Mouse (Mus musculus) adrenal gland, adult (tissue): ENCODE data around the gene Pgr.
A peak's percentile ranks its signal among the peaks of the same experiment; 100 is the strongest.

Source experiments
- DNase-seq, 2 experiments: peaks; one replicate each; pipeline ENCODE4 v3.0.0; 2022 to 2023; ENCODE audit warnings: low spot score in 1 of 2; ENCODE audit not compliant: inconsistent age in 2 of 2

Pgr gene

GRCm38 (mm10) chr9:8899616-8900202 is at the start of gene Pgr:
Gene Pgr, plus strand, starts transcription at chr9:8899833.
- DNase-seq = peak in 1 of 2 experiments; percentile 59

GRCm38 (mm10) chr9:8857455-8857854 is 42.2 kb upstream of the Pgr start:
- no peak for DNase-seq

GRCm38 (mm10) chr9:8868511-8868910 is 31.1 kb upstream of the Pgr start:
- DNase-seq = peak in 1 of 2 experiments; percentile 33

DNA sequence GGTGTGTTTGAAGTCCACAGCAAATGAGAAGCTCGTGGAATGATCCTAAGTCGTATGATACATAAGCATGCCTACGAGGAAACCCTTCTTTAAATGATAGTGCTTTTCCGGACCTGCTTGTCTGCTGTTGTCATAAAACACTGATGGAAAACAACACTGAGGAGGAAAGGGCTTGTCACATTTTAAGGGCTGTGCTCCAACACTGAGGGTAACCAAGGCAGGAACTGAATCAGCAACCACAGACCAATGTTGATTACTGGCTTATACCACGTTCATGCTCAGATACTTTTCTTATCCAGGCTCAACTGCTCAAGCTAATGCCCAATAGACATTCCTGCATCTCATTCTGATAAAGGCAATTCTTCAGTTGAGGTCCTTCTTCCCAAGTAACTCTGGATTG is 4.4 kb upstream of the Pgr start:
- DNase-seq = no peak

DNA sequence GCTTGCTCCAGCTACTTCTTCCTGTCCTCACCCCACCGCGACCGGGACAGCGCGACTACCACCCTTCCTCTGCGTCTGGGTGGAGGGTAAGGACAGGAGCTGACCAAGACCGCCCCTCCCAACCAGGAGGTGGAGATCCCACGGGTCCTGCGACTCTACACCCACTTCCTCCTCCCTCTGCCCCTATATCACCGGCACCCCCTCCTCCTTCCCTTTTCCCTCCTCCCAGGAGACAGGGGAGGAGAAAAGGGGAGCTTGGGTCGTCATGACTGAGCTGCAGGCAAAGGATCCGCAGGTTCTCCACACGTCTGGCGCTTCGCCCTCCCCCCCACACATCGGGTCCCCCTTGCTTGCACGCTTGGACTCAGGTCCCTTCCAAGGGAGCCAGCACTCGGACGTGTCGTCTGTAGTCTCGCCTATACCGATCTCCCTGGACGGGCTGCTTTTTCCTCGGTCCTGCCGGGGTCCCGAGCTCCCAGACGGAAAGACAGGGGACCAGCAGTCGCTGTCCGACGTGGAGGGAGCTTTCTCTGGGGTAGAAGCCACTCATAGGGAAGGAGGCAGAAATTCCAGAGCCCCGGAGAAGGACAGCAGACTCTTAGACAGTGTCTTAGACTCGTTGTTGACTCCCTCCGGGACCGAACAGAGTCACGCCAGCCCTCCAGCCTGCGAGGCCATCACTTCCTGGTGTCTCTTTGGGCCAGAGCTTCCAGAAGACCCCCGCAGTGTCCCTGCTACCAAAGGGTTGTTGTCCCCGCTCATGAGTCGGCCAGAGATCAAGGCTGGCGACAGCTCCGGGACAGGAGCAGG is 775 bp downstream of the Pgr start:
- DNase-seq = peak; percentile 9 to 64

DNA sequence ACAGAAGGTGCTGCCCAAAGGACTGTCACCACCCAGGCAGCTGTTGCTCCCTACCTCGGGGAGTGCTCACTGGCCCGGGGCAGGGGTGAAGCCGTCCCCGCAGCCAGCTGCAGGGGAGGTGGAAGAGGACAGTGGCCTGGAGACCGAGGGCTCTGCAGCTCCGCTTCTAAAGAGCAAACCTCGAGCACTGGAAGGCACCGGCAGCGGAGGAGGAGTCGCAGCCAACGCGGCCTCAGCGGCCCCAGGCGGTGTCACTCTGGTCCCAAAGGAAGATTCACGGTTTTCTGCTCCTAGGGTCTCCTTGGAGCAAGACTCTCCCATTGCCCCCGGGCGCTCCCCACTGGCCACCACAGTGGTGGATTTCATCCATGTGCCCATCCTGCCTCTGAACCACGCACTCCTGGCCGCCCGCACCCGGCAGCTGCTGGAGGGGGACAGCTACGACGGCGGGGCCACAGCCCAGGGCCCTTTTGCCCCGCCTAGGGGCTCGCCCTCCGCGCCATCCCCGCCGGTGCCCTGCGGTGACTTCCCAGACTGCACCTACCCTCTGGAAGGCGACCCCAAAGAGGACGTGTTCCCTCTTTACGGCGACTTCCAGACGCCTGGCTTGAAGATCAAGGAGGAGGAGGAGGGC is 1.5 kb downstream of the Pgr start:
- peak; percentile 14 to 73 for DNase-seq

DNA sequence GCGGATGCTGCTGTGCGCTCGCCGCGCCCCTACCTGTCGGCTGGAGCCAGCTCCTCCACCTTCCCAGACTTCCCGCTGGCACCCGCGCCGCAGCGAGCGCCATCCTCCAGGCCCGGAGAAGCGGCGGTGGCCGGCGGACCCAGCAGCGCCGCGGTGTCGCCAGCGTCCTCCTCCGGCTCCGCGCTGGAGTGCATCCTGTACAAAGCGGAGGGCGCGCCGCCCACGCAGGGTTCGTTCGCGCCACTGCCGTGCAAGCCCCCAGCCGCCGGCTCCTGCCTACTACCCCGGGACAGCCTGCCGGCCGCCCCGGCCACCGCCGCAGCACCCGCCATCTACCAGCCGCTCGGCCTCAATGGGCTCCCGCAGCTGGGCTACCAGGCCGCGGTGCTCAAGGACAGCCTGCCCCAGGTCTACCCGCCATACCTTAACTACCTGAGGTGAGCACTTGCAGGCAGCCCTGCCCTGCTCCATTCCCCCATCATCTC is 2.1 kb downstream of the Pgr start:
- peak in 1 of 2 experiments; percentile 66 for DNase-seq

GRCm38 (mm10) chr9:8902277-8902676 is 2.6 kb downstream of the Pgr start:
- no peak for DNase-seq

DNA sequence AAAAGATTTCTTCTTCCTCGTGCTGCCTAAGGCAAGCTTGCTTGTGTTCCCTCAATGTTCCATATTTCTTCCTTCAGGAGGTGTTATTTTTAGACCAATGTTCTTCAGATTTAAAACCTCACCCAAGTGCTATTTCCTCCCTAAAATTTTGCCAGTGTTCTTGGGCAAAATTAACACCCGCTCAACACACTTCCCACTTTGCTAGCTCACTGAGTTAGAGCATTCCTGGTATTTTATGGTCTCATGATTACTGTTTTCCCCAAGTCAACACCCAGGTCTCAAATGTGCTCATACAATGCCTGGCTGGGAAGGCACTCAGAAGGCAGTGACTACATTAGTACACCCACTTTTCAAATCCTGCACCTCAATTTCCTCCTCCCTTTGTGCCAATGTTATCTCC is 27.9 kb downstream of the Pgr start:
- no peak for DNase-seq

GRCm38 (mm10) chr9:8937753-8938152 is 38.1 kb downstream of the Pgr start:
- DNase-seq = peak in 1 of 2 experiments; percentile 56

- DNase-seq = no peak
Observed at GRCm38 (mm10) chr9:8953306-8953705, 53.7 kb downstream of the Pgr start.

DNA sequence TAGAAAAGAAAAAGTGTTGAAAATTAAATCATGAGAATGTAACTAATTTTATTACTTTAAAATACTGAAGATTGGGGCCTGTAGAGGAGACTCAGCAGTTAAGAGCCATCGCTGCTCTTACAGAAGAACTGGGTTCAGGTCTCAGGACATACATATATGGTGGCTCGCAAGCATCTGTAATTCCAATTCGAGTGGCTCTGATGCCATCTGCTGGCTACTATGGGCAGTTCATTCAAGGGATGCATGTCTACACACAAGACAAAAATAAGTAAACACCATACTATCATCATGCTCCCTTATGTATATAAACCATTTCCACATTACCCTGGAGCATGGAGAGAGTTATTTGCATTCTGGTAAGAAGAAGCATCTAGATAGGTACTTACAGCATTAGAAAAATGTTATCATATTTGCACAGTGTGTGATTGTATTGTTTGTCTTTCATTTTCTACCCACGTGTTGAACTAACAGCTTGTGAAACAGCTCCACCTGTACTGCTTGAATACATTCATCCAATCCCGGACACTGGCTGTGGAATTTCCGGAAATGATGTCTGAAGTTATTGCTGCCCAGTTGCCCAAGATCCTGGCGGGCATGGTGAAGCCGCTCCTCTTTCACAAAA is 65.0 kb downstream of the Pgr start:
- DNase-seq = peak; percentile 18 to 82

- peak in 1 of 2 experiments; percentile 46 for DNase-seq
Observed at GRCm38 (mm10) chr9:8970240-8970639, 70.6 kb downstream of the Pgr start.

DNA sequence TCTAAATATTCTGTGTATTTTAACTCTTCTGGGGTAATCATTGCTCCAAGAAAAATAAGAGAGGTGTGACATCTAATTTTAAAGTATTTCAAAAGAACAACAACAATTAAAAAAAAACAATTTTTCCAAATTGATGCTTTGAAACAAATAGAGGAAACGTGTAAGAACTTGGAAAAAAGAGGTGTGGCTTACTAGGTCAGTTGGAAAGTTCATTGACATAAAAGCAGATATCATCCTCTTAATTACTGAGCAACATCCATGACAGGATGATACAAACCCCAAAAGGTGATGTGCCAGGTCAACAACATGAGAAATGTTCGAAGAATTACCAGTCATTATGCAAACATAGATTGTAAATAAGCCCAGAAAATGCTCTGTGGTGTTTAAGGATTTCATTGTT is 71.9 kb downstream of the Pgr start, which contains the start of gene Gm16485:
TSS of gene Gm16485 (plus strand) at position 301 of the 400 bp plus-strand sequence.
- no peak for DNase-seq

GRCm38 (mm10) chr9:8977775-8978174 is 78.1 kb downstream of the Pgr start:
- no peak for DNase-seq

DNA sequence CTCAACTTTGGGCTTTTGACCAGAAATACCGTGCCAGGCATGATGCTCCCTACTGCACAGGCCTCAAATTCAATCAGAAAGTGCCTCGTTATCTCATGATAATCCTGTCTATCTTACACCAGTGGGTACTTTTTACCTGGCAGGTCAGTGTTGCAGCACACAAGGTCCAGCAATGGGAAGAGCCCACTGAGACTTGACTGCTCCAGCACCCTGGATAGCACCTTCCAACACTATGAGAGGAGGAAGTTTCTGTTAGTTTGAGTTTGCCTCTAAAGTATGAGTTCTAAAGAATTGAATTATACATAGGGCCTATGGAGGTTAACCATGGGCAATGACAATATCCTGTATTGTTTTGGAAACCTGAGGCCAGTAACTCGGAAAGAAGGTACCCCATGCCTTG is 82.7 kb downstream of the Pgr start:
- DNase-seq = no peak

GRCm38 (mm10) chr9:8996494-8996893 is 96.9 kb downstream of the Pgr start:
- DNase-seq = no peak

DNA sequence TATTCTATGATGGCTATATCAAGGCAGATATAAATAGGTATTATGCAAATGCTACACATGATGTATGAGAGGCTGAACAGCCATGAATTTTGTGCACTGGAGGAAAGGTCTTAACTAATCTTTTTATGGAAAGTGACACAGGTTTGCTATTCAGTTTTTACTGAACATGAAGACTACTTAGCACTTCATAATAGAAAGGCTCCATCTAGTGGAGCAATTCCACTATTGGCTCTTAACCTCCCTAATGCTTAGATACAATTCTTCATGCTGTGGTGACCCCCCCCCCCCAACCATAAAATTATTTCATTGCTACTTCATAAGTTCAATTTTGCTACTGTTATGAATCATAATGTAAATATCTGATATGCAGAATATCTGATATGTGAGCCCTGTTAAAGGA is 101.5 kb downstream of the Pgr start:
- DNase-seq = no peak

GRCm38 (mm10) chr9:9015108-9015507 is 115.5 kb downstream of the Pgr start:
- no peak for DNase-seq
